Mouse (Mus musculus) retina, adult 2 months (tissue): ENCODE results near the gene Gm4969.
A peak's percentile ranks its signal among the peaks of the same experiment; 100 is the strongest.

Experiments
- DNase-seq: peaks from one replicate; pipeline ENCODE4 v3.0.0-alpha.2; 2012; ENCODE audit warnings: low read depth, low spot score

The Gm4969 gene

DNA sequence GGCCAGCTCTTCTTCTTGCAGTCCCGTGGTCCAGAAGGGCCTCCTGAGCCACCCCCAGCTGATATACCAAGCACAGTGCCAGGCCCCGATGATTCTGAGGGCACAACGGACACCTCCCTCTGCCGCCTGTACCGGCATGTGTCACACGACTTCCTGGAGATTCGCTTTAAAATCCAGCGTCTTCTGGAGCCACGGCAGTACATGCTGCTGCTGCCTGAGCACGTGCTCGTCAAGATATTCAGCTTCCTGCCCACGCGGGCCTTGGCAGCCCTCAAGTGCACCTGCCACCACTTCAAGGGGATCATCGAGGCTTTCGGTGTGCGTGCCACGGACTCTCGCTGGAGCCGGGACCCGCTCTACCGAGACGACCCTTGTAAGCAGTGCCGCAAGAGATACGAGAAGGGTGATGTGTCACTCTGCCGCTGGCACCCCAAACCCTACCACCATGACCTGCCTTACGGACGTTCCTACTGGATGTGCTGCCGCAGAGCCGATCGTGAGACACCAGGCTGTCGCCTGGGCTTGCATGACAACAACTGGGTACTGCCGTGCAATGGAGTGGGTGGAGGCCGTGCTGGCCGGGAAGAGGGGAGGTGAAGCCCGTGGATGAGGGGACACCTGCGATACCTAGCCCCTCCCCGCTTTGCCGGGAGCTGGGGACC, 18.6 kb upstream of the Gm4969 start:
- no peak for DNase-seq

DNA sequence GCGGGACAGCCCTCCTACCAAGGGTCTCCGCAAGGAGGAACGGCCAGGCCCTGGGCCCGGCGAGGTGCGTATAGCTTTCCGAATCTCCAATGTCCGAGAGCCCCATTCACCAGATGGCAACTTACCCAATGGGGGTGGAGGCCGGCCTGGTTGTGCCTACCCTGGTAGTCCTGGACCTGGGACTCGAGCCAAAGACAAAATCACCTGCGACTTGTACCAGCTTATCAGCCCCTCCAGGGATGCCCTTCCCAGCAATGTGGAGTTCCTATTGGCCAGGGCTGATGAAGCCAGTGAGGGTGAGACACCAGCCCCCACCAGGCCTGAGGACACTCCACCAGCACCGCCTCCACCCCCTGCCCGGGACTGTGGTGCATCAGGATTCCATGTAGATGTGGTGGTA, 18.0 kb upstream of the Gm4969 start:
- no peak for DNase-seq

DNA sequence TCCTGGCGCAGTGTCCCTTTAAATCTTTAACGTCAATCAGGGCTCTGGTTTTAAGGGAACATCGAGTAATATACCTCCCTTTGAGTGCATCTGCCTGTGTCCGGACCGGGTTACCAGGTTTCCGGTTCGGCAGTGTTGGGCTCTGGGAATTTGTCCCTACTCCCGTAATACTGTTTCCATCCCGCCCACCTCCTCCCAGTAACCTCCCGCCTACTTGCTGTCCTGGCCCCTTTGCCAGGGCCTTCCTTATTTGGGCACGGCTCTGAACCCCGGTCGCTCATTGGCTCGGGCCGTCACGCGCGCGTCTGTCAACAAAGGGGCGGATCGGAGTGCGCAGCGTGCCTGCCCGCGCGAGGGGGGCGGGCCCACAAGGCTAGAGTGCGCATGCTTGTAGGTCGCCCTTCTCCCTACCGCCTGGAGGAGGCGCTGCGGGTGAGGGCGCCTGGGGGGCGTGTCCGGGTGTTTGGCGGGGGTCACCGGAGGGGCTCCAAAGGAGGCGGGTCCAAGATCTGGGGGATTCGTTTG, 13.2 kb upstream of the Gm4969 start:
- peak; percentile 87 for DNase-seq

- no peak for DNase-seq
Observed at GRCm38 (mm10) chr7:19130657-19131056, 12.5 kb upstream of the Gm4969 start.

GRCm38 (mm10) chr7:19129396-19129795, 11.2 kb upstream of the Gm4969 start:
- DNase-seq: no peak

DNA sequence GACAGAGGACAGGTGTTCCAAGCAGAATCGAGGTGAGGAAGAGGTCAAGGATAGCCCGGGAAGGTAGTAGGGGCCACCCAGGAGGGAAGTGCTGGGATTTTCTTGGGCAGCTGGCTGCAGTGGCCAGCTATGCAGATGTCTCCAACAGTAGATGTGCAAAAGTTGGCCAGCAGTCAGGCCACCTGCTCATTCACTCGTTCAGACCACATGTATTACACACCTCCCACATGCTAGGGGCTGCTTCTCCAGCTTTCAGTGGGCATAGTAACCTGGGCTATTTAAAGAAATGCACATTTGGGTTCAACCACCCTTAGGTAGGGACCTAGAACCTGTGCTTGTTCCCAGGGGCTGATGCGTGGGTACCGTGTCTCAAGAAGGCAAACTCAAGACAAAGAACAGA, 9.6 kb upstream of the Gm4969 start:
- DNase-seq: no peak

GRCm38 (mm10) chr7:19124713-19125112, 6.5 kb upstream of the Gm4969 start:
- no peak for DNase-seq

DNA sequence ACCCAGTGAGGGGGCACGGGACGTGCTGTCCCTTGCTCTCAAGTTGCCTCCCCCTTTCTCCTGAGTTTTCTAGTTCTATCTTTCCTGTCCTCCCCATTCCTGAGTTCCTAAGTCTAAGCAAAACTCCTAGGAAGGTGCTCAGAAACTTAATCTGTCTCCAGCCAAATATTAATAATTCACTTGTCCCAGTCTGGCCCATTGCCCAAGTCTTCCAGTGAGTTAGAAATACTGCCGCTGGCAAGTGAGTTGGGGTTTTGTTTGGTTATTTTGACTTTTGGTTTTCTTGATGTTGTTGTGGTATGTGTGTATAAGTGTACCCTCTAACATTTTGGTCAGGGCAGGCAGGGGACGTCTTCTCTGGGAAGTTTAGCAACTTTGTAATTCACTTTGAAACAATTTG, 3.5 kb upstream of the Gm4969 start:
- no peak for DNase-seq

GRCm38 (mm10) chr7:19119631-19120429, 1.7 kb upstream of the Gm4969 start, which contains the start of gene Fbxo46:
Fbxo46 (plus strand) TSS chr7:19119859.
- DNase-seq: peak; percentile 94

- no peak for DNase-seq
Observed at GRCm38 (mm10) chr7:19119083-19119482, 915 bp upstream of the Gm4969 start.

DNA sequence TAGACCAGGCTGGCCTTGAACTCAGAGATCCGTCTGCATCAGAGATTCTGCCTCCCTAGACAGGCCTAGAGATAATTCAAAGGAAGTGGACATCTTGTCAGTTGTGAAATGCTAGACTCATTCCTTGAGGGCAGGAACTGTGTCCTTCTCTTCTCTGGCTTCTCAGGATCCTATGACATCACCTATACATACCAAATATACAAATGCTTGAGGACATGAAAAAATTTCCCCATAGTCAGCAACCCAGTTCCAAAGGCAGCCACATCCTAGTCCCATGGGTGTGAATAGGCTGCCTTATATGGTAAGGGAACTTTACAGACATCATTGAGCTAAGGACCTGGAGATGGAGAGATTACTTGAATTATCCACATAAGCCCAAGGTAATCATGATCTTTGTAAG, 8.6 kb downstream of the Gm4969 start:
- DNase-seq: no peak

DNA sequence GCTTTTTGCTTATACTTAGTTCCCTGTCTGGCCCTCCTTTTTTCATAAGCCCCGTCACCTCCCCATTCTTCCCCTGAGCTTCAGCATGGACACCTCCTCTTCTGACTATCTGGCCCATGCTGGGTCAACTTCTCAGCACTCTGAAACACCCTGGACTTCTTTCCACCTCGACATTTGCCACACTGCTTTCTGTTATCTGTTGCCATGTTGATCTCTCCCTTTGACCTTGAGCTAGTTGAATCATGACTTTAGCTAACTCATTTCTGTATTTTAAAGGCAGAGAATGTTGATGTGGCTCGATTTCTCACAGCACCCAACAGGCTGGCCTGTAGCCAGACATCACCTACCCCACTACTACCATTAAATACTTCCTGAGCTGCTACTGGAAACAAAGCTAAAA, 10.7 kb downstream of the Gm4969 start:
- DNase-seq: no peak

DNA sequence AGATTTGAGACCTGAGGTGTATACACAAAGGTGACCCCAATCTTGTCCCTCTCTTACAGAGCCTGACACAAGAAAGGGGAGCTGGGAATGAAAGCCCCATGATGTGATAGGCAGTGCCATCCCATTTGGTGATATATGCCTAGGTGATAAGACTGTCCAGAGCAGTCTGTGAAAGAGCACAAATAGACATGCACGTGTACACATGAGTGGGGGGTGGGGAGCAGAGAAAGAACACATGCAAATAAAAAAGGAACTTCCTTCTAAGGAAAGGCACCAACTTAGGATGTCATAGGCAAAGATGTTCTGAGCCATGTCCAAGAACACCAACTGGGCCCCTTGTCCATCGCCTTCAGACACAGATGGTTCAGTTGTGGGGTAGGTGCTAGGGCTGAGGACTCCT, 13.7 kb downstream of the Gm4969 start:
- no peak for DNase-seq

DNA sequence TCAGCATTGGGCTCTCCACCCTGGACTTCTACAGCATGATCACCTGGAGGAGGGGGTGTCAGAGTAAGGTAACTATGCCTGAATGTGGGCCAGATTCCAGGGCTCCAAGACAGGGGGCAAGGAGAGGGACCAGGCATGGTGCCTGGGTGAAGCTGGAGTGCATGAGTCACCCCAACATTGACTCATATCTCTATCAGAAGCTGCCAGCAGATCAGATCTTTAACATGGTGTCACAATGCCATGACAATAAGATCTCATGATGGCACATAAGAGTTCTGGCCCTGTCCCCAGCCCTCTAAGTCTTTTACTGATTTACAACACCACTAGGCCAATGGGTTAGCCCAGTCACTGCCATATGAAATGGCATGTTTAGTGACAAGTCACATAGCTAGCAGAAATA, 14.4 kb downstream of the Gm4969 start:
- no peak for DNase-seq

DNA sequence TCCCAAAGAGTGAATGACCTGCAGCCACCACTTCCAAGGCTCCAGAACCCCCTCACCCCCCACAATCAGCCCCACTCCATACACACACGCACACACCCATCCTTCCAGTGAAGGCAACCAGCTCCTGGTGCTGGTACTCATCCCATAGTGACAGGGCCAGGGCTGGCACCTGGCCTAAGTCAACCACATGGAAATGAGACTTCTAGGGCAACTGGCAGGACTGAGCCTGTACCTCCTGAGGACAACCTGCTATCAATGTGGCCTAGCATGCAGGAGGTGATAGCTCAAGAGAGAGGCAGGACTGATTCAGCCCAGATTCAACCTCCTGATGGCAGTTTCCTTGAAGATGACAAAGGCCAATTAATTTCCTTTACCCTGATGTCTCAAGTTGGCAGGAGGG, 17.9 kb downstream of the Gm4969 start:
- DNase-seq: no peak

DNA sequence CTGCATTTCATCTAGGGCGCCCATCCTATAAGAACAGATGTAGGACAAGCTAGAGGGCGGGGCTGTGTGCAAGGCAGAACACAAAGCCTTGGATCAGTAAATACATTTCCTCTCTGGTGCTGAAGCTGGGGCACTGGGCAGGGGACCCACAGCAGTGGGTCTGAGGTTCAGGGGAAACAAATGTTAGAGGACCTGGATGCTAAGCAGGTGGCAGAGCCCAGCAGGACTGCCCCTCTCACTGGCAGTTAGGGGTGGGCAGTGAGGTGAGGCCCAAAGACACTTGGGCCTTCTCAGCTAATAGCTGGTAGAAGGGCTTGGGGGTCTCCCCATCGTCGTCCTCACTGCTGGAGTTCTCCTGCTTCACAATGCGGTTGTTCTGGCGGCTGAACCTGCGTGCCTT, 19.4 kb downstream of the Gm4969 start:
- no peak for DNase-seq

- DNase-seq: no peak
Observed at GRCm38 (mm10) chr7:19097863-19098262, 20.3 kb downstream of the Gm4969 start.

DNA sequence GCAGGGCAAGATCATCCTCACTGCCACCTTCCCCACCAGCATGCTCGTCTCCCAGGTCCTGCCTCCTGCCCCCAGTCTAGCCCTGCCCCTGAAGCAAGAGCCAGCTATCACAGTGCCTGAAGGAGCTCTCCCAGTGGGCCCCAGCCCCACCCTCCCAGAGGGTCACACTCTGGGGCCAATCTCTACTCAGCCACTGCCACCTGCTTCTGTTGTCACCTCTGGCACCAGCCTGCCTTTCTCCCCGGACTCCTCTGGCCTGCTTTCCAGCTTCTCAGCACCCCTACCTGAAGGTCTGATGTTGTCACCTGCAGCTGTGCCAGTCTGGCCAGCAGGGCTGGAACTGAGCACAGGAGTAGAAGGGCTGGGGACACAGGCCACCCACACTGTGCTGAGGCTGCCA, 21.0 kb downstream of the Gm4969 start:
- no peak for DNase-seq

DNA sequence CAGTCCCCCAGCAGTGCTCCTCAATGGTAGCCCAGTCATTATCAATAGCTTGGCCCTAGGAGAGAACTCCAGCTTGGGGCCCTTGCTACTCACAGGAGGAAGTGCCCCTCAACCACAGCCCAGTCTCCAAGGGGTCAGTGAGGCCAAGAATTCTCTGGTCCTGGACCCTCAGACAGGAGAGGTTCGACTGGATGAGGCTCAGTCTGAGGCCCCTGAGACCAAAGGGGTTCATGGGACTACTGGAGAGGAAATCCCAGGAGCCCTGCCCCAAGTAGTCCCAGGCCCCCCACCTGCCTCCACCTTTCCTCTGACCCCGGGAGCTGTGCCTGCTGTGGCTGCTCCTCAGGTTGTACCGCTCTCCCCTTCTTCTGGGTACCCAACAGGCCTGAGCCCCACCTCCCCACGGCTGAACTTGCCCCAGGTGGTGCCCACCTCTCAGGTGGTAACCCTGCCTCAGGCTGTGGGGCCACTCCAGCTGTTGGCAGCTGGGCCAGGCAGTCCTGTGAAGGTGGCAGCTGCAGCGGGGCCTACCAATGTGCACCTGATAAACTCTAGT, 21.7 kb downstream of the Gm4969 start:
- no peak for DNase-seq

DNA sequence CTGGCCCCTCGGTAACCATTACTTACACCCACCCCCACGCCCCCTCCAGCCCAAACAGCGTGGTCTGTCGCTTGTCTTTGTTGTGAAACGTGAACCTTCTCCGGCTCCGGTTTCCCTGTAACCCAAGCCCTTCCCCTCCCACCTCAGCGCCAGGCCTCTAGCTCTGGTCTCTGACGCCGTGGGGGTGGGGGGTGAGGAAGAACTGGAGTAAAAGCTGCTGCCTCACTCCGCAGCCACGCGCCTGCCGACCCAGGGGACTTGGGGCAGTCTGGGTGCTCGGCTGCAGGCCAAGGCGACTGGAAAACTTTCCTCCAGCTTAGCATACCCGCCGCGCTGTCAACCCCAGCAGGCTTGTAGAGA, 22.4 kb downstream of the Gm4969 start:
- no peak for DNase-seq

DNA sequence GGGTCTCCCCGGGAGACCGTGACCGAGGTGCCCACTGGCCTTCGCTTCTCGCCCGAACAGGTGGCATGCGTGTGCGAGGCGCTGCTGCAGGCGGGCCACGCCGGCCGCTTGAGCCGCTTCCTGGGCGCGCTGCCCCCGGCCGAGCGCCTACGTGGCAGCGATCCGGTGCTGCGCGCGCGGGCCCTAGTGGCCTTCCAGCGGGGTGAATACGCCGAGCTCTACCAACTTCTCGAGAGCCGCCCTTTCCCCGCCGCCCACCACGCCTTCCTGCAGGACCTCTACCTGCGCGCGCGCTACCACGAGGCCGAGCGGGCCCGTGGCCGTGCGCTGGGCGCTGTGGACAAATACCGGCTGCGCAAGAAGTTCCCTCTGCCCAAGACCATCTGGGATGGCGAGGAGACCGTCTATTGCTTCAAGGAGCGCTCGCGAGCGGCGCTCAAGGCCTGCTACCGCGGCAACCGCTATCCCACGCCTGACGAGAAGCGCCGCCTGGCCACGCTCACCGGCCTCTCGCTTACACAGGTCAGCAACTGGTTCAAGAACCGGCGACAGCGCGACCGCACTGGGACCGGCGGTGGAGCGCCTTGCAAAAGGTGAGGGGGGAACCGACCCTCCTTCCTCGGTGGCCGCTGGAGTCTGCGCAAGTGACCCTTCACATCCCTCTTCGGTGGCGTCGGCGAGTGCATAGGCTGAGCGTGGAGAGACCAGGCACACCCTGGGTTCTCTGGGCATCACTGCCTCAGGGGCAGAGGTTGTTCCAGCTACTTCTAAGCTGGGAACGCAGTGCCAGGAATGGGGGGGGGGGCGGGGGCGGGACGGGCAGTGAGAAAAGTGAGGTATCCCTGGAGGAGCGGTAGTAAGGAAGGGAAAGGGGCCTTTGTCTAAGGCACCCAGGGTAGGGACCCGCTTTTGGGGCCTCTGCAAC, 23.1 kb downstream of the Gm4969 start:
- DNase-seq: no peak

GRCm38 (mm10) chr7:19094471-19094825, 23.7 kb downstream of the Gm4969 start, which contains the start of gene Six5:
Six5 (plus strand) TSS chr7:19094594.
- DNase-seq: no peak
